Mouse (Mus musculus): ENCODE data around the gene Dnajc3. TPM values are rescaled to one million over a fixed set of nuclear protein-coding genes. Genes with fewer than 3 reads are reported as not detected.

Gene Dnajc3
- polyA plus RNA-seq, 1 experiment from 2014 or later: 35.0 TPM

DNA sequence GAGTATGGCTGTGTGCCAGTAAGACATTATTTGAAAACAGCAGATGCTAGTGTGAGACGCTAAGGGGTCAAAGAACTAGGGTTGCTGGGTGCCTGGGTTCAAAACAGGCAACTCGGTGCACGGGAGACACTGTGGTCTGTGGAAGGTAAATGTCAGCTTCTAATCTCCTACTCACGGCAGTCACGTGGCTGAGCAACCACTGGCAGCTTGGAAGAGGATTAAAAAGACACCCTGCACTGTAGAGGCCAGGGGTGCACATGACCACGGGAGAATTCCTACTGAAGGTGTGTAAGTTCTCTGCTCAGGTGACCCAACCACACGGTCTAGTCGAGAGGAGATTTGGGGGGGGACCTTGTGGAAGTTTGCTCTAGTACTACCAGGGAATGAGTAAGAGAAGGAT lies 30.2 kb upstream of the Dnajc3 start:
- 87% methylated on average over 8 of the region's 8 CpGs for WGBS
- H3K36me3 ChIP-seq (replicated peaks; ENCODE audit: control insufficient read depth, insufficient read depth, low read depth, low read length): peaks cover 6% of the 10 kb centered on the region
- H3K27me3 ChIP-seq (ENCODE audit: control insufficient read depth, insufficient read depth, low read length): no peaks in the 10 kb centered on the region
- DNase-seq (ENCODE audit: low spot score): no peak
- no peaks in the 10 kb centered on the region for H3K9me3 ChIP-seq (replicated peaks; ENCODE audit: control insufficient read depth, low read length)
- no peak overlapping the region for H3K4me3 ChIP-seq (ENCODE audit: low read depth, low read length)
- no peak for ATAC-seq (replicated peaks; ENCODE audit: insufficient number of reproducible peaks, low FRiP score, low TSS enrichment, low read depth)
- no peak overlapping the region for H3K4me2 ChIP-seq (ENCODE audit: low read depth, low read length)
- H3K9ac ChIP-seq (replicated peaks; ENCODE audit: low read length): no peak overlapping the region
- no peaks in the 10 kb centered on the region for H3K4me1 ChIP-seq (ENCODE audit: control insufficient read depth, insufficient read depth, low read length)
- no peak overlapping the region for H3K27ac ChIP-seq (replicated peaks; ENCODE audit: low read depth, low read length)

DNA sequence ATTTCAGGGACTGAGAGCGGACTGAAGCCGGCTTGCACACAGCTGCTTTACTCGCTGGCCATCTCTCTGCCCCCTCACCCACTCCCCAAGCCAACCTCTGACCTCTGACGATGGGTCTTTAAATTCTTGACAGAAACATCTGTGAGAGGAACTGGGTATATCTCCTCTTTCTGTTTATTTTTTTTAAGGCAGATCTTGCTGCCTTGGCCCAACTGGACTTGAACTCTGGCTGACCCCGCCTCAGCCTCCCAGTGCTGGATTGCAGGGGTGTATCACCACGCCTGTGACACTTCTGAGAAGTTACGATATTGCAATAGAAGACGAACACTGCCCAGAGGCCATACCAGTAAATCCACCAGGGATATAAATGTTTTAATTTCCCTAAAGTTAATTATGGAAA lies 27.9 kb upstream of the Dnajc3 start:
- Histone ChIP-seq H3K9ac (replicated peaks; ENCODE audit: low read length) (no peak overlapping the region), H3K4me3 (ENCODE audit: low read depth, low read length) (no peak overlapping the region), H3K27me3 (ENCODE audit: control insufficient read depth, insufficient read depth, low read length) (no peaks in the 10 kb centered on the region), H3K9me3 (replicated peaks; ENCODE audit: control insufficient read depth, low read length) (no peaks in the 10 kb centered on the region), H3K36me3 (replicated peaks; ENCODE audit: control insufficient read depth, insufficient read depth, low read depth, low read length) (peaks cover 6% of the 10 kb centered on the region), H3K4me1 (ENCODE audit: control insufficient read depth, insufficient read depth, low read length) (no peaks in the 10 kb centered on the region), H3K27ac (replicated peaks; ENCODE audit: low read depth, low read length) (no peak overlapping the region), H3K4me2 (ENCODE audit: low read depth, low read length) (no peak overlapping the region)
- 58% methylated on average over 8 of the region's 8 CpGs for WGBS
- ATAC-seq (replicated peaks; ENCODE audit: insufficient number of reproducible peaks, low FRiP score, low TSS enrichment, low read depth): no peak
- no peak for DNase-seq (ENCODE audit: low spot score)

DNA sequence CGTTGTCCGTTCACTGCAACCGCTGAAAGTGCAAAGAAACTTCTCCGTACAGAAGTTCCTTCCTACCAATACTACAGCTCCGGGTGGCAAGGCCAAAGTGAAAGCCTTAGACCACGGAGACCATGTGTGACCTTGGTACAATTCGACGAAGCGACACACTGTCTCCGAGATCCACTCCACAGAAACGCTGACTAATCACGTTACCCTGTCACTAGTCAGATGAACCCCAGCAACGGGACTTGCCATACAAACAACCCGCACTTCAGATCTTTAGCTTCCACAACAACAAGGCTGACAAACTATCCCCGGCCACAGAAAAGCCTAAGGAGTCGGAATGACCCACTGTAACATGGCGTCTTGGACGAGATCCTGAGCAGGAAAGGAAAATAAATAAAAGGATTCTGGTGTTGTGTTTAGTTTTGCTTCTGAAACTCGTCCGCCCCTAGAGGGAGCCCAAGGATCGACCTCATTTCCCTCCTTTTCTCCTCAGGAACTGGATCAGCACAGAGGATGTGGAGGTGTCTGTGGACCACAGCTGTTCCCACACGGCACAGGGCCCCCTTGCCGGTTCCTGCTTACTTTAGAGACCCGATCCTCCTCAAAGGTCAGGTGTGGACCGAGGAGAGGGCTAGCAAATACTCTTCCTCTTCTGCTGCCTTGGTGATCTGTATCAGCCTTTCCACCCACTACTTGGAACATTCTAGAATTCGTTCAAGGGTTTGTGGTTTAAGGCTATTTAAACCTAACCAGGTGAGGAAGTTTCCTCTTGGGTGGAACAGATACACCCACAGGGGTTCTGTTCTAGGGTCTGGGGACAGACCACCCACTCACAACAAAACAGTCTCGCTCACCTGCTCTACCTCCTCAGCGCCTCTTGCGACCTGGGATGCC lies 27.2 kb upstream of the Dnajc3 start:
- Histone ChIP-seq H3K4me2 (ENCODE audit: low read depth, low read length) (no peak overlapping the region), H3K9me3 (replicated peaks; ENCODE audit: control insufficient read depth, low read length) (no peaks in the 10 kb centered on the region), H3K4me3 (ENCODE audit: low read depth, low read length) (no peak overlapping the region), H3K27me3 (ENCODE audit: control insufficient read depth, insufficient read depth, low read length) (no peaks in the 10 kb centered on the region), H3K9ac (replicated peaks; ENCODE audit: low read length) (no peak overlapping the region), H3K27ac (replicated peaks; ENCODE audit: low read depth, low read length) (no peak overlapping the region), H3K36me3 (replicated peaks; ENCODE audit: control insufficient read depth, insufficient read depth, low read depth, low read length) (peaks cover 6% of the 10 kb centered on the region), H3K4me1 (ENCODE audit: control insufficient read depth, insufficient read depth, low read length) (no peaks in the 10 kb centered on the region)
- DNase-seq (ENCODE audit: low spot score) (peak; percentile 69), ATAC-seq (replicated peaks; ENCODE audit: insufficient number of reproducible peaks, low FRiP score, low TSS enrichment, low read depth) (no peak; the same call in 1 of the 2 replicates)
- 63% methylated on average over 29 of the region's 29 CpGs for WGBS

DNA sequence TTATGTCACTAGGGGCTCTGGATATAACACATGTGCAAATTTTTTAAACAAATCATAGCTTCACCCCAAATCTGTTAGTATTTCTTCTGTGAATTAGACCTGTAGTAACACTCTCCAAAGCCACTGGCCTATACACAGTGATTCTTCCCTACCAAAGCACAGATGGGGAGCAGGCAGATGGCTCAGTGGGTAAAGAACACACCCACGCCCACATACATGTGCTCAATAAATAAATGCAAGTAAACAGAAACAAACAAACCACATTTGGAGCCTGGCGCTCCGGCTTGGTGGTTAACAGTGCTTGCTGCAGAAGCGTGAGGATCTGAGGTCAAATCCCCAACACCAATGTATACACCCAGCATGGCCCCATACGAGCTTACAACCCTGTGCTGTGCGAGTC lies 26.3 kb upstream of the Dnajc3 start:
- WGBS: 91% methylated on average over 6 of the region's 6 CpGs

GRCm38 (mm10) chr14:118913651-118914050 lies 24.1 kb upstream of the Dnajc3 start:
- DNase-seq (ENCODE audit: low spot score): no peak
- H3K9ac ChIP-seq (replicated peaks; ENCODE audit: low read length): no peak overlapping the region
- H3K36me3 ChIP-seq (replicated peaks; ENCODE audit: control insufficient read depth, insufficient read depth, low read depth, low read length): peaks cover 2% of the 10 kb centered on the region; the same call in 1 of the 2 replicates
- ATAC-seq (replicated peaks; ENCODE audit: insufficient number of reproducible peaks, low FRiP score, low TSS enrichment, low read depth): no peak
- no peak overlapping the region for H3K27ac ChIP-seq (replicated peaks; ENCODE audit: low read depth, low read length)
- no peaks in the 10 kb centered on the region for H3K27me3 ChIP-seq (ENCODE audit: control insufficient read depth, insufficient read depth, low read length)
- H3K9me3 ChIP-seq (replicated peaks; ENCODE audit: control insufficient read depth, low read length): no peaks in the 10 kb centered on the region
- no peak overlapping the region for H3K4me3 ChIP-seq (ENCODE audit: low read depth, low read length)
- no peak overlapping the region for H3K4me2 ChIP-seq (ENCODE audit: low read depth, low read length)
- no peaks in the 10 kb centered on the region for H3K4me1 ChIP-seq (ENCODE audit: control insufficient read depth, insufficient read depth, low read length)
- WGBS: 58% methylated on average over 5 of the region's 5 CpGs

More for the DNA sequence above, 26.3 kb upstream of the Dnajc3 start:
- Histone ChIP-seq H3K9ac (replicated peaks; ENCODE audit: low read length) (no peak overlapping the region), H3K4me1 (ENCODE audit: control insufficient read depth, insufficient read depth, low read length) (no peaks in the 10 kb centered on the region), H3K36me3 (replicated peaks; ENCODE audit: control insufficient read depth, insufficient read depth, low read depth, low read length) (peaks cover 6% of the 10 kb centered on the region), H3K27ac (replicated peaks; ENCODE audit: low read depth, low read length) (no peak overlapping the region), H3K27me3 (ENCODE audit: control insufficient read depth, insufficient read depth, low read length) (no peaks in the 10 kb centered on the region), H3K9me3 (replicated peaks; ENCODE audit: control insufficient read depth, low read length) (no peaks in the 10 kb centered on the region), H3K4me2 (ENCODE audit: low read depth, low read length) (no peak overlapping the region), H3K4me3 (ENCODE audit: low read depth, low read length) (no peak overlapping the region)
- DNase-seq (ENCODE audit: low spot score): no peak
- ATAC-seq (replicated peaks; ENCODE audit: insufficient number of reproducible peaks, low FRiP score, low TSS enrichment, low read depth): no peak

DNA sequence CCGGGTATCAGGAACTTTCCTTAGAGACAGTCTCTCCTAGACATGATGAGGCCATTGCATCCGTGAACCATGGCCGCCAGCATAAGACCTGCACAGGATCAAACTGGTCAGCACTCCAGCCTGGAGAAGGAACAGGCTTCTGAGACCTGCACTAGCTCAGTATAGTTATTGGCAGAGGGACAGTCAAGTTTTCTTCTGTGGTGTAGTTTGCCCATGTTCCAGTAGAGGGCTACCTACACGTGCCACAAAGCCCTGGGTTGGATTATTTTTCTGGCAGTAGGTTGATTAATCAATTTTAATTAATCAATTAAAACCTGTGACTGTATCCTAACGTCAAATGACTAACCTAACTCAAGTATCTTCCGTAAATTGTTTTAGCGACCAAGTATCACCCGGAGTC lies 18.8 kb upstream of the Dnajc3 start:
- DNase-seq (ENCODE audit: low spot score) (peak; percentile 41), ATAC-seq (replicated peaks; ENCODE audit: insufficient number of reproducible peaks, low FRiP score, low TSS enrichment, low read depth) (no peak)
- no peaks in the 10 kb centered on the region for H3K27me3 ChIP-seq (ENCODE audit: control insufficient read depth, insufficient read depth, low read length)
- H3K4me3 ChIP-seq (ENCODE audit: low read depth, low read length): no peak overlapping the region
- no peaks in the 10 kb centered on the region; the same call in 1 of the 2 replicates for H3K36me3 ChIP-seq (replicated peaks; ENCODE audit: control insufficient read depth, insufficient read depth, low read depth, low read length)
- H3K27ac ChIP-seq (replicated peaks; ENCODE audit: low read depth, low read length): no peak overlapping the region
- H3K9ac ChIP-seq (replicated peaks; ENCODE audit: low read length): no peak overlapping the region
- H3K4me1 ChIP-seq (ENCODE audit: control insufficient read depth, insufficient read depth, low read length): peaks cover 6% of the 10 kb centered on the region
- no peaks in the 10 kb centered on the region for H3K9me3 ChIP-seq (replicated peaks; ENCODE audit: control insufficient read depth, low read length)
- H3K4me2 ChIP-seq (ENCODE audit: low read depth, low read length): no peak overlapping the region
- 71% methylated on average over 8 of the region's 8 CpGs for WGBS

- Histone ChIP-seq H3K4me1 (ENCODE audit: control insufficient read depth, insufficient read depth, low read length) (peaks cover 6% of the 10 kb centered on the region), H3K27me3 (ENCODE audit: control insufficient read depth, insufficient read depth, low read length) (no peaks in the 10 kb centered on the region), H3K9me3 (replicated peaks; ENCODE audit: control insufficient read depth, low read length) (no peaks in the 10 kb centered on the region), H3K27ac (replicated peaks; ENCODE audit: low read depth, low read length) (no peak overlapping the region), H3K4me3 (ENCODE audit: low read depth, low read length) (no peak overlapping the region), H3K4me2 (ENCODE audit: low read depth, low read length) (no peak overlapping the region), H3K9ac (replicated peaks; ENCODE audit: low read length) (no peak overlapping the region), H3K36me3 (replicated peaks; ENCODE audit: control insufficient read depth, insufficient read depth, low read depth, low read length) (no peaks in the 10 kb centered on the region; the same call in 1 of the 2 replicates)
- 60% methylated on average over 7 of the region's 7 CpGs for WGBS
- no peak for ATAC-seq (replicated peaks; ENCODE audit: insufficient number of reproducible peaks, low FRiP score, low TSS enrichment, low read depth)
- DNase-seq (ENCODE audit: low spot score): no peak
These were observed 17.1 kb upstream of the Dnajc3 start for GRCm38 (mm10) chr14:118920654-118921053.

GRCm38 (mm10) chr14:118922251-118922650 lies 15.5 kb upstream of the Dnajc3 start:
- 23% methylated on average over 22 of the region's 22 CpGs for WGBS
- no peak for DNase-seq (ENCODE audit: low spot score)
- H3K27ac ChIP-seq (replicated peaks; ENCODE audit: low read depth, low read length): no peak overlapping the region
- H3K9me3 ChIP-seq (replicated peaks; ENCODE audit: control insufficient read depth, low read length): no peaks in the 10 kb centered on the region
- peaks cover 6% of the 10 kb centered on the region for H3K4me1 ChIP-seq (ENCODE audit: control insufficient read depth, insufficient read depth, low read length)
- H3K27me3 ChIP-seq (ENCODE audit: control insufficient read depth, insufficient read depth, low read length): no peaks in the 10 kb centered on the region
- peak overlapping the region; percentile 59 for H3K4me3 ChIP-seq (ENCODE audit: low read depth, low read length)
- ATAC-seq (replicated peaks; ENCODE audit: insufficient number of reproducible peaks, low FRiP score, low TSS enrichment, low read depth): no peak
- no peaks in the 10 kb centered on the region; the same call in 1 of the 2 replicates for H3K36me3 ChIP-seq (replicated peaks; ENCODE audit: control insufficient read depth, insufficient read depth, low read depth, low read length)
- H3K4me2 ChIP-seq (ENCODE audit: low read depth, low read length): peak overlapping the region; percentile 91
- peak overlapping the region; percentile 48 for H3K9ac ChIP-seq (replicated peaks; ENCODE audit: low read length)
